Mouse (Mus musculus) urinary bladder, postnatal 25 days (tissue): ENCODE results near the gene Olfr10.

Experiments used
- DNase-seq: peaks from one replicate; pipeline ENCODE4 v3.0.0; 2022; ENCODE audit warnings: low spot score

Gene Olfr10

DNA sequence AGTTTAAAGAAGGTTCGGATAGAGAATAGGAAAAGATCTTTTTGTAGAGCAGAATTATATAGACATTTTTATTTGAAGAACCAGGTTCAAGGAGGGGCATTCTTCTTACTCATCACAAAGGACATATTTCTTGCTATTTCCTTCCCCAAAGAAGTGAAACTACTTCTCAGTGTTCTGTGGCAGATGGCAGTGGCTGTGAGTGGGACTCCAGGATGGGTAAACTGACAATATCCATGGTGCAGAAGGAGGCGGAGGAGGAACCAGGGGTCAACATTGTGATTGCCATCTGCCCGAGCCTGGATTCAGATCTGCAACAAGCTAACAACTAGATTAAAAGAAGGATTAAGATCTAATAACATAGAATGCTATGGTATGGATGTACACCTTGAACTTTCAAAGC is 22.2 kb downstream of the Olfr10 start:
- no peak for DNase-seq

DNA sequence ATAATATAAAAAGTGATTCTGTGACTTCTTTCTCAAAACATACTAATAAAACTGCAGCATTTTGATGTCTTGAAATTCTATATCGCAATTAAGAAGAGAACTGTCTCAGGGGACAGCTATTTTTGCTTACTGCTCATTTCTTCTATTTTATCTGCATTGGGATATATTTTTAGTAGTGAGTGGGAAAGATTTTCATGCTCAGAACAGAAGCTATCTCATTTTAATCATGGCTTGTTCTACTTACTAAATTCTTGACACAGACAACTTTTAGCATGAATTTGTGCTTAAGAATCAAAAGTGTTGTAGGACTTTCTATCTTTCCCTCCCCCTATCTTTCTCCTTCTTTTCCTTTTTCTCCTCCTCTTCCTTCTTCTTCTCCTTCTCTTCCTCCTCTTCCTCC is 25.1 kb downstream of the Olfr10 start:
- DNase-seq = no peak

DNA sequence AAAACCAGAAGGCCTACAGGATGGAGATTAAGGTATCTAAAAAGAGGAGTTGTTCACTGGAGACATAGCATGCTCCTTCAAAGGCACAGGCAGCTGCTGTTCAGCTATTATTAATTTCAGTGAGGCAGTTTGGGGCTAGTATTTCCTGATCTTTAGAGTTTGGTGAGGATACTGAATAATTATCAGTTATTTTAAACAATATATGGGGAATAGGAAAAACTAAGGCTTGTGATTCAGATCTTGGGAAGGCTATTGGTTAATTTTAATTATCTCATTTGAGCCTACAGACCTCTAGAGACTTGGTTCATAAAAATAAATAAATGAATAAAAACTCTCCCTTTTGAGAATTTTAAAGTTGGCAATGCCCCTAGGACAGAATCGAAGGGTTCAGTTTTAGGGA is 30.3 kb downstream of the Olfr10 start, which contains the start of gene Olfr1390:
Olfr1390 (plus strand) TSS at position 301 of the 400 bp plus-strand sequence.
- DNase-seq = no peak

DNA sequence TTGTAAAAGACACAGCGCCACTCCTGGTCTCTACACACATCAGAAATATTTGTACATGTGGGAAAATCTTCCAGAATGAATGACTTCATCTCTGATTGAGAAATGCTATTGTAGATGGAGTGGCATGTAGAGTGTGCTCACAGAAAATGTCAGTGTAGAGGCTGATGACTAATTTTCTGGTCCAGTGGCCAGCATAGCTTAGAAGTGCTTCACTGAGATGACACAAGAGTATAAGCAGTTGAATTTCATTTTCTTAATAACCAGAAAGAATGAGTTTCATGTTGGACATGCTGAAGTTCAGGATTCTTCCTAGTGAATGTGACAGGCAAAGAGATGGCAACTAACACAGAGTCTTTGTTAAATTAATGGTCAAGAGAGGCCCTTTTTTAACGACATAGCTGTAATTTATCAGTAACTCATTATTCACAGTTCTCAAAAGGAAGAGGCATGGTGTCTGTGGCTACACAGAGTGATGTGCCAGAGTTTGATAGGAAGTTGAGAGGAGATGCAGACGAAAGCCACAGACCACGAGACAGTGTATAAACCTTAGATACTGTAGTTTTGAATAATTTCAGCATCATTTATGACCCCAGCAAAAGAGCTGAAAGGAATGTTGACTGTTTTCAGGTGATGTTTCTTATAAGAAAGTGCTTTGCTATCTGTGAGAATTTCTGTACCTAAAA is 32.8 kb downstream of the Olfr10 start:
- DNase-seq = no peak
